Mouse (Mus musculus): ENCODE data around the gene Hunk. TPM values are rescaled to one million over a fixed set of nuclear protein-coding genes. Genes with fewer than 3 reads are reported as not detected.

Hunk gene
- total RNA-seq, 2 experiments from 2014 or later = 0.67 to 0.74 TPM

Other genes starting within 250 kb of the Hunk start
- gene Tiam1, start 242.2 kb upstream of the Hunk start, total RNA-seq (2021) = 1 to 10 TPM; 4.4 to 5.3 TPM
- gene Sod1, start 165.3 kb upstream of the Hunk start, total RNA-seq (2021) = 100 to 1,000 TPM; 250 to 305 TPM
- 10 to 100 TPM; 16.6 to 18.2 TPM for gene Scaf4, start 101.5 kb upstream of the Hunk start, total RNA-seq (2021)